Mouse (Mus musculus) embryonic facial prominence, embryonic 12.5 days (tissue): ENCODE data around the gene Boc. TPM values are rescaled to one million over a fixed set of nuclear protein-coding genes. Genes with fewer than 3 reads are reported as not detected.
A peak's percentile ranks its signal among the peaks of the same experiment; 100 is the strongest.

Source experiments
- ATAC-seq: fragments of 200-750 bp; cut with Nextera tagmentation; 2 replicates; pipeline ENCODE4 v1.8.0; 2017; ENCODE audit not compliant: insufficient number of reproducible peaks, insufficient read depth, low FRiP score, low TSS enrichment
- H3K27ac ChIP-seq: fragments of 300-500 bp; sonication (generic); 2 replicates; pipeline ENCODE4 v1.5.1; 2016; ENCODE audit warnings: mild to moderate bottlenecking
- H3K27me3 ChIP-seq: fragments of 300-500 bp; sonication (generic); 2 replicates; pipeline ENCODE4 v1.6.1; 2016; ENCODE audit warnings: mild to moderate bottlenecking, moderate library complexity
- H3K36me3 ChIP-seq: fragments of 300-500 bp; sonication (generic); 2 replicates; pipeline ENCODE4 v1.6.1; 2016; ENCODE audit warnings: mild to moderate bottlenecking
- H3K4me1 ChIP-seq: fragments of 300-500 bp; sonication (generic); 2 replicates; pipeline ENCODE4 v1.6.1; 2016
- H3K4me2 ChIP-seq: fragments of 300-500 bp; sonication (generic); replicated peaks from 2 replicates; pipeline ENCODE4 v1.6.1; 2016; ENCODE audit warnings: mild to moderate bottlenecking, moderate library complexity
- H3K4me3 ChIP-seq: fragments of 300-500 bp; sonication (generic); 2 replicates; pipeline ENCODE4 v1.5.1; 2016; ENCODE audit warnings: mild to moderate bottlenecking
- H3K9ac ChIP-seq: fragments of 300-500 bp; sonication (generic); 2 replicates; pipeline ENCODE4 v1.6.1; 2016; ENCODE audit warnings: mild to moderate bottlenecking, moderate library complexity
- H3K9me3 ChIP-seq: fragments of 300-500 bp; sonication (generic); 2 replicates; pipeline ENCODE4 v1.6.1; 2016; ENCODE audit warnings: mild to moderate bottlenecking, moderate library complexity
- WGBS: fragments of 180-500 bp; shearing (Covaris S2); methylation state at CpG from one replicate; pipeline ENCODE4 v1.1.7; 2016; 5-methylcytosine and 5-hydroxymethylcytosine counted together
- polyA plus RNA-seq: library from polyadenylated mRNA; unstranded; fragments of >200 nt; fragmentation: Nextera tagmentation; extraction: Ambion mirVana; gene quantifications from 2 replicates; pipeline ENCODE4 v1.2.1, GENCODE M21; 2016

The Boc gene
- polyA plus RNA-seq, 1 experiment from 2014 or later: 37.1 TPM

- Histone ChIP-seq H3K9me3 (no peaks in the 10 kb centered on the region), H3K4me1 (peaks cover 82% of the 10 kb centered on the region), H3K4me2 (peak overlapping the region; percentile 22; the same call in 1 of the 2 replicates), H3K27ac (peak overlapping the region; percentile 69), H3K9ac (no peak overlapping the region), H3K27me3 (no peaks in the 10 kb centered on the region), H3K4me3 (no peak overlapping the region), H3K36me3 (peaks cover 17% of the 10 kb centered on the region)
- WGBS: 51% methylated on average over 5 of the region's 5 CpGs
- no peak for ATAC-seq
These were observed 7.2 kb downstream of the Boc start for GRCm38 (mm10) chr16:44551491-44551890.

- Histone ChIP-seq H3K4me2 (peak overlapping the region; percentile 22), H3K9ac (0 out of 2 replicates have a peak overlapping the region, but pooled peaks have one; percentile 24), H3K36me3 (peaks cover 17% of the 10 kb centered on the region), H3K27me3 (no peaks in the 10 kb centered on the region), H3K27ac (peak overlapping the region; percentile 52), H3K4me1 (peaks cover 82% of the 10 kb centered on the region), H3K4me3 (no peak overlapping the region), H3K9me3 (no peaks in the 10 kb centered on the region)
- ATAC-seq: no peak
- 17% methylated on average over 5 of the region's 5 CpGs for WGBS
These were observed 7.9 kb downstream of the Boc start for GRCm38 (mm10) chr16:44550843-44551242.

GRCm38 (mm10) chr16:44549867-44550679, 8.6 kb downstream of the Boc start:
- H3K27ac ChIP-seq: peak overlapping the region; percentile 52
- no peaks in the 10 kb centered on the region for H3K9me3 ChIP-seq
- 32% methylated on average over 7 of the region's 7 CpGs for WGBS
- no peak overlapping the region for H3K4me3 ChIP-seq
- H3K4me1 ChIP-seq: peaks cover 85% of the 10 kb centered on the region
- ATAC-seq: no peak
- peak overlapping the region; percentile 22 for H3K4me2 ChIP-seq
- H3K9ac ChIP-seq: no peak overlapping the region
- H3K36me3 ChIP-seq: peaks cover 17% of the 10 kb centered on the region
- no peaks in the 10 kb centered on the region for H3K27me3 ChIP-seq

GRCm38 (mm10) chr16:44549381-44549780, 9.3 kb downstream of the Boc start:
- no peaks in the 10 kb centered on the region for H3K9me3 ChIP-seq
- H3K36me3 ChIP-seq: peaks cover 17% of the 10 kb centered on the region
- no peak overlapping the region for H3K9ac ChIP-seq
- no peaks in the 10 kb centered on the region for H3K27me3 ChIP-seq
- H3K27ac ChIP-seq: no peak overlapping the region
- no peak overlapping the region for H3K4me2 ChIP-seq
- WGBS: 81% methylated on average over 6 of the region's 6 CpGs
- ATAC-seq: no peak
- no peak overlapping the region for H3K4me3 ChIP-seq
- H3K4me1 ChIP-seq: peaks cover 87% of the 10 kb centered on the region

- no peak for ATAC-seq
- Histone ChIP-seq H3K27me3 (no peaks in the 10 kb centered on the region), H3K4me2 (no peak overlapping the region), H3K27ac (no peak overlapping the region), H3K36me3 (peaks cover 17% of the 10 kb centered on the region), H3K4me1 (peaks cover 87% of the 10 kb centered on the region), H3K9me3 (no peaks in the 10 kb centered on the region), H3K4me3 (no peak overlapping the region), H3K9ac (no peak overlapping the region)
- WGBS: 81% methylated on average over 1 of the region's 1 CpGs
These were observed 10.7 kb downstream of the Boc start for GRCm38 (mm10) chr16:44547976-44548375.

GRCm38 (mm10) chr16:44546831-44547230, 11.9 kb downstream of the Boc start:
- Histone ChIP-seq H3K4me1 (peaks cover 87% of the 10 kb centered on the region), H3K4me2 (no peak overlapping the region)
- WGBS: 55% methylated on average over 8 of the region's 8 CpGs

GRCm38 (mm10) chr16:44545939-44546338, 12.8 kb downstream of the Boc start:
- Histone ChIP-seq H3K4me2 (no peak overlapping the region), H3K27ac (0 out of 2 replicates have a peak overlapping the region, but pooled peaks have one; percentile 18), H3K27me3 (no peaks in the 10 kb centered on the region), H3K9me3 (no peaks in the 10 kb centered on the region), H3K36me3 (peaks cover 17% of the 10 kb centered on the region), H3K4me1 (peaks cover 87% of the 10 kb centered on the region), H3K4me3 (no peak overlapping the region), H3K9ac (no peak overlapping the region)
- 68% methylated on average over 2 of the region's 2 CpGs for WGBS
- no peak for ATAC-seq

More at GRCm38 (mm10) chr16:44546831-44547230, 11.9 kb downstream of the Boc start:
- no peak for ATAC-seq
- Histone ChIP-seq H3K4me3 (no peak overlapping the region), H3K9ac (no peak overlapping the region), H3K27ac (0 out of 2 replicates have a peak overlapping the region, but pooled peaks have one; percentile 25), H3K36me3 (peaks cover 17% of the 10 kb centered on the region), H3K27me3 (no peaks in the 10 kb centered on the region), H3K9me3 (no peaks in the 10 kb centered on the region)

GRCm38 (mm10) chr16:44545153-44545552, 13.5 kb downstream of the Boc start:
- Histone ChIP-seq H3K27me3 (no peaks in the 10 kb centered on the region), H3K9ac (no peak overlapping the region), H3K4me1 (peaks cover 83% of the 10 kb centered on the region), H3K27ac (no peak overlapping the region), H3K36me3 (peaks cover 17% of the 10 kb centered on the region), H3K4me2 (no peak overlapping the region; the same call in 1 of the 2 replicates), H3K9me3 (no peaks in the 10 kb centered on the region), H3K4me3 (no peak overlapping the region)
- WGBS: 13% methylated on average over 7 of the region's 7 CpGs
- ATAC-seq: no peak; the same call in 1 of the 2 replicates

- H3K27ac ChIP-seq: peak overlapping the region; percentile 60
- no peaks in the 10 kb centered on the region for H3K27me3 ChIP-seq
- ATAC-seq: no peak
- H3K4me3 ChIP-seq: no peak overlapping the region
- H3K9me3 ChIP-seq: no peaks in the 10 kb centered on the region
- H3K36me3 ChIP-seq: peaks cover 11% of the 10 kb centered on the region
- 29% methylated on average over 3 of the region's 3 CpGs for WGBS
- H3K9ac ChIP-seq: no peak overlapping the region; the same call in 1 of the 2 replicates
- peaks cover 88% of the 10 kb centered on the region for H3K4me1 ChIP-seq
- H3K4me2 ChIP-seq: no peak overlapping the region
These were observed 15.6 kb downstream of the Boc start for GRCm38 (mm10) chr16:44543098-44543497.

- no peak overlapping the region for H3K4me2 ChIP-seq
- no peak overlapping the region for H3K4me3 ChIP-seq
- 0 out of 2 replicates have a peak, but pooled peaks cover 2% of the 10 kb centered on the region for H3K36me3 ChIP-seq
- no peak for ATAC-seq
- H3K4me1 ChIP-seq: peaks cover 84% of the 10 kb centered on the region
- H3K27me3 ChIP-seq: no peaks in the 10 kb centered on the region
- WGBS: 24% methylated on average over 3 of the region's 3 CpGs
- H3K9me3 ChIP-seq: no peaks in the 10 kb centered on the region
- no peak overlapping the region for H3K9ac ChIP-seq
- peak overlapping the region; percentile 36 for H3K27ac ChIP-seq
These were observed 16.5 kb downstream of the Boc start for GRCm38 (mm10) chr16:44542029-44542690.

- no peak for ATAC-seq
- H3K27ac ChIP-seq: no peak overlapping the region
- H3K27me3 ChIP-seq: no peaks in the 10 kb centered on the region
- H3K4me3 ChIP-seq: no peak overlapping the region
- peaks cover 6% of the 10 kb centered on the region; the same call in 1 of the 2 replicates for H3K36me3 ChIP-seq
- H3K4me2 ChIP-seq: no peak overlapping the region
- peaks cover 78% of the 10 kb centered on the region for H3K4me1 ChIP-seq
- WGBS: 76% methylated on average over 8 of the region's 8 CpGs
- H3K9ac ChIP-seq: no peak overlapping the region
- no peaks in the 10 kb centered on the region for H3K9me3 ChIP-seq
These were observed 19.1 kb downstream of the Boc start for GRCm38 (mm10) chr16:44539611-44540010.
